Mouse (Mus musculus): ENCODE data around the gene Tmem59.

DNA sequence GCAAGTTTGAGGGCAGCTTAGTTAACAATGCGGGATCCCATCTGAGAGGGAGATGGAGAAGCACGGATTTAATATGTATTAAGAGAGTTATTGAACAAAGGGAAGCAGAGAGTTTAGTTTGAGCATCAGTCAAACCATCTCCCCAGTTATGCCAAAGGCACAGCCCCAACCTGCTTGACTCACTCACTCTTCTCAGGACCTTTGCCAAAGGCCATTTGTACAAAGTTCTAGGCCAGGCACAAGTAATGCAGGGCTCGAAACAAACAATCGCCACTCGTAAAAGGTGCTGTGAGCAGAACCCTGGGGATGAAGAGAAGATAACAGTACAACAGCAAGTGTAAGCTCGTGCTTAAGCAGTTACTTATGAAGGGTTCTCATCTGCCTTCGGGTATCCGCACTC lies 25.6 kb upstream of the Tmem59 start:
- no peak for TF ChIP-seq TAL1 (conservative IDR thresholded peaks at IDR 0.05; ENCODE audit: low read depth, low read length)
- no peak for TF ChIP-seq CTCF (IDR thresholded peaks at IDR 0.05; ENCODE audit: low read depth, low read length)
- no peak for TF ChIP-seq GATA1 (IDR thresholded peaks at IDR 0.05; ENCODE audit: borderline replicate concordance, low read length)
- TF ChIP-seq POLR2AphosphoS5 (IDR thresholded peaks at IDR 0.05; ENCODE audit: insufficient replicate concordance, low read depth, low read length): no peak
